Mouse (Mus musculus) lung, adult 10 weeks (tissue): Measurements from ENCODE around the gene Apoo. TPM values are rescaled to one million over a fixed set of nuclear protein-coding genes. Genes with fewer than 3 reads are reported as not detected.

Experiments
- polyA plus RNA-seq: library from polyadenylated mRNA; stranded (reverse); fragments of 350-450 nt; fragmentation: Illumina TruSeq; extraction: RNeasy Lipid Tissue Mini Kit (QIAGEN cat#74804); gene quantifications from one replicate; pipeline ENCODE4 v1.2.3, GENCODE M21; 2014; ENCODE audit warnings: low read depth, low replicate concordance; ENCODE audit not compliant: insufficient read depth

Gene Apoo
- polyA plus RNA-seq = 28.1 TPM

DNA sequence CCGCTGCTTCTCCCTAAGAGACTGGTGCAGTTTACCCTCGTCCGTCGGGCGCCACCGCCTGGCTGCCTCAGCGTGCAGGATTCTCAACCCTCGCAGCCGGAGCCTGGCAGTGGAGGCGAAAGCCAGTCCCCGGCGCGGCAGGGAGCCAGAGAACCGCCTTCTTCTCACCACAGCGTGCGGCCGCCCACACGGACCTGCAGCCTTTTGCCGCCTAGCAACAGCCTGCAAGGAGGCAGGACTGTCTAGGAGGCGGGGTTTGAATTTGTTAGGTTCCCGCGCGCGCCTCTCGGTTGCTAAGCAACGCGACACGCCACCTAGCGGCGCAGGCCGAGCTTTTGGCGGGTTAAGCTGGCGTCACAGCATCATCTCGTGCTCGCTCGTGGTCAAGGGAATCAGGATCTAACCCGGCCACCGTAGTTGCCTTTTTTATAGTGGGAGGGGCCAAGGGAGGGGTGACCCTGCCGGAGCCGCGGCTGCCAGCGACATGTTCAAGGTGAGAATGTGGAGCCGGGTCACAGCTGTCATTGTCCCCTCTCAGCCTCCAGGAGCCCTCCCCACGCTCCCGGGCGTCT is at the start of gene Apoo, which contains the start of gene Fam90a1b:
TSS of gene Apoo (plus strand) at position 448 of the 572 bp plus-strand sequence.
TSS of gene Fam90a1b (minus strand) at position 108 of the 572 bp plus-strand sequence.

Other genes starting within 250 kb of the Apoo start
- 8.3 TPM for gene Zfx, start 243.4 kb upstream of the Apoo start, polyA plus RNA-seq
- gene Eif2s3x, start 154.3 kb upstream of the Apoo start, polyA plus RNA-seq = 68.5 TPM
- gene Klhl15, start 132.5 kb upstream of the Apoo start, polyA plus RNA-seq = 2.3 TPM
- not detected for gene Fam90a1b, start 340 bp upstream of the Apoo start, polyA plus RNA-seq
- 62.1 TPM for gene Maged1, start 175.0 kb downstream of the Apoo start, polyA plus RNA-seq